Mouse (Mus musculus) urinary bladder, postnatal 10 days (tissue): ENCODE measurements around the gene Rora.

Source experiments
- DNase-seq: peaks from one replicate; pipeline ENCODE4 v3.0.0; 2022; ENCODE audit warnings: low spot score

The Rora gene

DNA sequence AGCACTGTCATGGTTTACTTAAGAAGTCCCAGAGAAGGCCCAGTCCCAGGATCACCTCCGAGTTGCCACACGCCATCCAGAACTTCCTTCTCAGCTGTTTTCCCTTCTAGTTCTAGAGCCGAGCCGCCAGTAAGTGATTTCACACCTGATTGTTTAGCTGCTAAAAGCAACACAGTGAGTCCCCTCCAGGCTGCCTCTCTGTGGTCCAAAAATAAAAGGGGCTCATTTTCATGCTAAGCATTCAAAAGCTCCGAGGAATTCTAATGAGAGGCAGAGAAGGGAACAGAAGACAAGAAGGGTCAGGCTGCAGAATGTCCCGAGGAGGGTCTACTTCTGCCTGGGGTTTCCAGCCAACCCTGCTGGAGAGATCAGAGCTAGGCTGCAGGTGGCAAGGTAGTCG is 580.9 kb downstream of the Rora start:
- DNase-seq, result no peak

DNA sequence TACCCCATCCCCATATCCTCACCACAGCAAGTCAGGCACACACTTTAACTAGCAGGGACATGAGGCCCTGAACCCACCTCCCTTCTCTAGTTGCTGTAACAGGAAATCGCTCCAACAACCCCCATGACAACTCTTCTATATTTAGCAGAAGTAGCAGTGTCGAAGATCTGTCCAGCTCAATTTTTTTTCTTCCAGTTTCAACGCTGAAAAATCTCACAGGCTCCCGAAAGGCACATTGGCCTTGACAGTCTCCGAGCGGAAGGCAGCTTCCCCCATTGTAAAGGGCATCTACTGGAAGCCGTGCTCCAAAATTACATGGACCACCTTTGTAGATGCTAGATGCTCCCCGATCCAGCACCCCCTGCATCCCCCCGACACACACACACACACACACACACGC is 583.7 kb downstream of the Rora start:
- DNase-seq, result no peak

DNA sequence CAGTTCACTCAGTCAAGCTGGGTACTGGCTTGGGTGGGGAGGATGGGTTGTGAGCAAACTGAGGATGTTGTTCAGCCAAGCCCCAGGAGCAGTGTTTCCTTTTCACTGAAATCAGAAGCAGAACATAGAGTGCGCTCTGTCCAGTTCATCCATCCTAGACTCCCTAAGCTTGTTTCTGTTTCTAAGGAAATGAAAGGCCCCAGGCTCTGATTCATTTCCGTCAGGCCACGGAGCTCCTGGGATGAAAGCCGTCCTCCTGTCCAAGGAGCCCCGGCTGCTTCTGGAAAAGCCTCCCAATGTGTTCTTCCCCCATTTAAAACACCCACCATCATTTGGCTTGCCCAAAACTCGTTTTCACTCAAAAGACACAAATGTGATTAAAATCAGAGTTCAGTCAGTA is 589.0 kb downstream of the Rora start:
- no peak for DNase-seq

DNA sequence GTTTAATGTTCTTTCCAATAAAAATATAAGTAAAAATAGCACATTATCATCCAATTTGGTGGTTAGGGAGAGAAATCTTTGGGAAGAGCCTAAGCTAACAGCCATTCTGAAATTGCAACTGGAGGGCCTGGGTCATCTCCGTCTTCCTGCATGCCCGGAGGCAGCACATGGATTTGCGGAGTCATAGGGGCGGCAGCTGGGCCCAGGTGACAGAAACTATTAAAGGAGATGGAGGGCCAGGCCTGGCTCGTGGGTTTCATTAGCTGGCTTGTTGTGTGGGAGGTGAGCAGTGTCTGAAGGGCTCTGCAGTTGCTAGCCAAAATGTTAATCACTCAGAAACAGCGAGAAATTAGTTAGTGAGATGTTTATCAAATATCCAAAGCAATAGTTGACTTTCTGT is 590.0 kb downstream of the Rora start:
- DNase-seq, result no peak

DNA sequence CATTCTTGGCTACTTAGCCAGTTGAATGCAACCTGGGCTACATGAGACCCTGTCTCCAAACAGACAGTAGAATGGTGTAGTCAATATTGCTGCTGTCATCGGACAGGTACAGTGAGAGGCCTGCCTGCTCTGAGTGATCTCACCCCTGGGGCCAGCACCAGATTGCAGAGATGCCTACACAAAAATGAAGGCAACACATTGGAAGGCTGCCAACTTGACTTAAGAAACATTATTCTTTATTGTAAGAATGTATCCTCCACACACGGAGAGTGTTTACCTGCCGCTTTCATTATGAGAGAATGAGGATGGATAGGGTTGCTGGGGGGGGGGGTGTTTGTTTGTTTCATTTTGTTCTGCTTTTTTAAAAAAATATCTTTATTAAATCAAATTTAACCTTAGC is 592.6 kb downstream of the Rora start:
- DNase-seq, result no peak

DNA sequence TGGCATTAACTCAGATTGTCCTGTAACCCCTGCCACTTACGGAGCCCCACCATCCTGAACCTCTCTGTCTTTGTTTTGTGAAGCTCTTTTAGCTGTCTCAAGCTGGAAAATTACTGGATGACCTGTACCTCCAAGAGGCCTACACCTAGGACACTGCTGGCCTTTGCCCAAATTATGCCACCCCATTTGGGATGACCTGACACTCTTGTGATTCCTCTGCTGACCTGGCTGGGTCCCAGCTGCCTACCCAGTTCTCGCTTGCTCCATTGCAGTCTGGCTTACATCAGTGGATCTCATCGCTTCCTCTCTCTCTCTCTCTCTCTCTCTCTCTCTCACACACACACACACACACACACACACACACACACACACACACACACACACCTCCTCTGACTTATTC is 596.0 kb downstream of the Rora start:
- no peak for DNase-seq

DNA sequence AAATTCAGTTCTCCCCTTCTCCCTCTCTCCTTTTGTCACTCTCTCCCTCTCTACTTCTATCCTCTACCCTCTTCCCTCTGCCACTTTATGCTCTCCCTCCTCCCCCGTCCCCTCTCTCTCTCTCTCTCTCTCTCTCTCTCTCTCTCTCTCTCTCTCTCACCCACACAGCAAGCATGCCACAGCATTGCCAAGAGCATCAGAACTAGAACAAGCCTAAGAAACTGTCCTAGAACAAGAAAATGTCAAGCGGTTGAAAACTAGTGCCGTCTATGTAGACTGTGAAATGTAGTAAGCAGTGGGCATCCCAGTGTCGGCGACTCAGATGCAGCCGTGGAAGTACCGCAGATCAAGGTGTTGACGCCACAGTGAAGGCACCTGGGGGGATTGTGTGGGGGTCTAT is 596.7 kb downstream of the Rora start:
- no peak for DNase-seq

DNA sequence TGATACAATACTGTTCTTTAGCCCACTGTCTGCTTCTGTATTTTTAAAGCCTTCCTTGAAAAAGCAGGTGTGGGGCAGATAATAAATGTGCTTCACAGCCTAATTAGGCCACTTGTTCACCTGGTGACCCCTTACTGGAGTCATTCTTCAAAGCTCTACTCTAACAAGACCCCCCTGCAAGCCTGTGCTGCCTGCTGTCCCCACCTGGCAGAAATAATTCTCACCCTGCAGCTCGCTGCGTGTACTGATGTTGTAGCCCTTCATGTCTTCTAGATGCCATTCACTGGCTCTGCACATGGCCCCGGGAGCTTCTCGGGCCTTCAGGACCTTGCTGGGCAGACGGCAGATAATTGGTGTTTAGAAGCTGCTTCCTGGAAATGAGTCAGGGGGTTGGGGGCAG is 604.9 kb downstream of the Rora start:
- no peak for DNase-seq

DNA sequence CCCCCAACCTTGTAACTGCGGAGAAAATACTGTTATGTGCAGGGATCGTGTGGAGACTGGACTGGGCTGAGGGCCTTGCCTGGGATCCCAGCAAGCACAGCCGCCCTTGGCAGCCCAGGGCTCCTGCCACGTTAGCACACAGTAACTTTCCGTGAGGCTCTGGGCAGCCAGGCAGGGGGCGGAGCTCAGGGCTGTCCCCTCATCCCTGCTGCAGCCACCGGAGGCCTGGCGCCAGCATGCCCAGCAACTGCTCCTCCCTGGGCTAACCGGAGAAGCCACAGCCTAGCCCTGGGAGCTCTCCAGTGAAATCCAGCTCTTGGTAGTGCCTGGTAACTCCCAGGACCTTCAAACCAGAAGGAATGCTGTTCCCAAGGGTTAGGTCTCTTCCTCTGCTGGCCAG is 605.8 kb downstream of the Rora start:
- DNase-seq, result no peak

DNA sequence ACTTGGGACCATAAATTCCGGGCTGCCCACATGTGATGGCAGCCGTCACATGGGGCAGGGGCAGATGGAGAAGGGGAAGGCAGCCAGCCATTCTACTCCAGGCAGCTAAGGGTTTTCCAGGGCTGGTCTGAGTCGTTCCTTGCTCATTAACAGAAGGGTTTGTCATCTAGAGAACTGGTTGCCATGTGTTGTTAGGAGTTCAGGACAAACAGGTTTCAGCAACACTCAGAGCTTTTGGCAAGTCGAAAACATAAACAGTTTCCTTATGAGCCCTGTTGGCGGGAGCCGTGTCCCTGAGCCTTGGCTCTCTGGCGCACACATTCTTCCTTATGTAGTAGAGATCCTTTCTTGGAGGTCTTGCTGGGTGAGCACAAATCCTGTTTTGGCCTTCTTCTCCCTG is 611.6 kb downstream of the Rora start:
- no peak for DNase-seq

DNA sequence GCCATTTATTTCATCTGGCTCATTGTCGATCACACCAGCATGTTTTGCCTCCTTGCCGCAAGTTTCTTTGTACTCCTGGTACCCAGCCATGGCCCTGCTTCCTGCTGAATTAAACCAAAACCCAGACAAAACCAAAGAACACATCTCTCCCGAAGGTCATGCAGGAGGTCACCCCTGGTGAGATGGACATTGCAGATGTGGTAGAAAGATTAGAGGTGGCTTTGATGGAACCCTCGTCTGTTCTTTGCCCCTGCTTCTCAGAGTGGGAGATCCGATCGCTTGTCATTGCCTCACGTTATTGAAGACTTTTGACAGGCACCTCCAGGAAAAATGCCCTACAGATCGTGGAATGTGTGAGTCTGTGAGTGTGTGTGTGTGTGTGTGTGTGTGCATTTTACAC is 616.8 kb downstream of the Rora start:
- DNase-seq, result no peak

DNA sequence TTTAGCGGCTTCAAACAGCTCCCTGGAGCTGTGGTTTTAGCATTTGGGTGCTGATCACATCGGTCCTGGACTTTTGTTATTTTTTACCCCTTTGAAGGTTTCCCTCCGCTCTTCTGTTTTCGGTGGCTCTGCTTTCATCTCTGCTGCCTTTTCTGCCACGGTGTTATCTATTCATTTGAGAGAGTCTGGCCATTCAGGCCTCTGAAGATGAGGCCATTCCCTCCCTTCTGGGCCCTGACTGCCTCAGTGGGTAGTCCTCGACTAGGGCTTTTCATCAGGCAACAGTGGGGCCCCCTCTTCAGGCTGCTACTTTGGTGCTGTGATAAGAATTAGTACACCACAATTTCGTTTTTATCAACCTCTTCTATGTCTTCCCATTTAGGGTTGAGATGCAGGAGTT is 617.3 kb downstream of the Rora start:
- DNase-seq, result no peak

DNA sequence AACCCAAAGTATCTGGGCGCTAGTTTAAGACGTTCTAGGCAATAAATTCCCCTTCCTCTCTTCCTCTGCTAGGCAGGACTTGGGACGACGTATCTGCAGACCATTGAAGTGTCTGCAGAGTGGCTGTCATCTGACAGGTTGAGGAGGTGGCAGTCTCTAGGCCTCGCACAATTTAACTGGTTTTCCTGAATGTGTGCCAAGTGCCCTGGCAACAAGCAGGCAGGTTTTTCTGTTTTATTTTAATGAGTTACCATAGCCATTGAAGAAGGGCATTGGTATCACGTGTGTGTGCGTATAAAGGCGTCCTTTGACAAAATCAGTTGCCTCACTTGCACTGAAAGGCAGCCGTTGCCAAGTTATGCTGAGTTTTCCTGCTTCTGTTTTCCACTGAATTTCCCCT is 619.3 kb downstream of the Rora start:
- no peak for DNase-seq

DNA sequence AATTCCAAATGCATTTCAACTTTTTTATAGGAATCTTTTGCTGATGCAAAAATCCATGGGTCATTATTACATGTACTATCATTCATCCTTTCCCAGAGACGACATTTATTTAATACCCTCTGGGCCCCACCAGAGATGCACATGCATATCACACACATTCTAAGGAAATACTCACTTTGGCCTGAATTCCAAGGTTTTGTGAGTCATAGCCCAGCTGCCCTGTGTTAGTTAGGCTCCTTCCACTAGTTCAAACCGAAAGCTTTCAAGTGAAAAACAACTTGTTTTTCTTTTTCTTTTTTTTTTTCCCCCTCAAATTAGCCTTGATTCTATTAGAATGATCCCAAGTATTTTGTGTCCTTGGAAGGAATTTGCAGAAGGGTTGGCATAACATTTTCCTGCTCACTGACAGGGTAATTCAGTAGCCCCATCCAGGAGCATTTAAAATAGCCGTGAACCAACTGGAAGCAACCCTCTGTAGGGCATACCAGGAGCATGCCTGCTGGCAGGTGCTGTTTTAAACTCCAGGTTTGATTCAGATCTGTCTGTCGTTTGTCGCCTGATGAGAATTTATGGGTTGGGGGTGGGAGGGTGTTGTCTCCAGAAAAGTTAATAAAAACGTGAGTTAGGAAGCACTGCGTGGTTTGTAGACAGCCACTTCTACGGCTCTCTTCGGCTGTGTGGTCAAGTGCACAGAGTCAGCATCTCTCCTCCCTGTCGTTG is 621.3 kb downstream of the Rora start:
- no peak for DNase-seq

DNA sequence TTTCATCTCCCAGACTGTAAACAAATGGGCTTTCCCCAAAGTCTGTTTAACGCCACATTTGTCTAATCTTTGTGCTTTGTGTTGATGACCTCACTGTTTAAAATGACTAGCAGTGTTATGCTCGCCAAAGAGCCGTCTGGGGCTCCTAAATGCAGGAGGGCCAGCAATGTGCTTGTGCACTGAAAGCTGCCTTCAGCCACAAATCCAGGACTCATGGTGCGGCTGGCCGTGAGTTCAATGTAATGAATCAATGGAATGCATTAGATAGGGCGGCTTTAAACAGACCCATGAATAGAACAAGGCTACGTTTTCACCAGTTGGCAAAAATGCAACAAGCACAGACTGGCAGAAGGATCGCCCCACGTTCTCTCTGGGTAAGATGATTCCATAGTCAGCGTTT is 623.7 kb downstream of the Rora start:
- no peak for DNase-seq

DNA sequence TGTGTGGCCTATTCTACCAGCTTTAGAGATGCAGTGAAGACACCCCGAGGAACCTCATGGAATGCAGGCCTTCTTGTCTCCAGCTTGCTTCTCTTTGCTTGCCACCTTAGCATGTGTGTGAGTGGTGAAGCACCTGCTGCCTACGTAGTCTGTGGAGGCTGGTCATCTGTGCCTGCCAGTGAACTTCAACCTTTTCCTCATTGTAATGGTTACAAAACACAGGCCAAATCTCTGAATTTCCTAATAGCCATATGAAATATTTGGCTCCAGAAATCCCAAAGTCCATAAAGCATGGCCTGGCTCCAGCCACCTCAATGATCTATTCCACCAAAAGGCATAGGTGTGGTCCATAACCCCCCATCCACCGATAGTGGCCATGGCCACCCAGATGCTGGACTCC is 631.4 kb downstream of the Rora start:
- DNase-seq, result no peak

DNA sequence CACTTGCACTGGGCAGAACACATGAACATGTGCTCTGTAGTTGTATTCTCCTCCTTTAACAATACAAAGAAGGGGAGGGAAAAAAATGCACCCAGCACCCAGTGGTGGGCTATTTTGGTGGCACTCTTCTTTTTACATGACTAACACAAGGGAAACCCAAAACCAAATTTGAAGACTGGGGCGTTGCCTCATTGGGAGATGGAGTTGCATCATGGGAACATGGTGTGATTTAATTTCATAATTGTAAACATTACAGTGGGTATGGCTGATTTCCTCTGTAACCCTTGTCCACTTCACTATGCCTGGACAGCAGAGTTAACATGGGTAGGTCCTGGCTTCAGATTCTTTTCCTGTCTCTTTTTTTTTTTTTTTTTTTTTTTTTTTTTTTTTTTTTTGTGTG is 634.5 kb downstream of the Rora start:
- no peak for DNase-seq

DNA sequence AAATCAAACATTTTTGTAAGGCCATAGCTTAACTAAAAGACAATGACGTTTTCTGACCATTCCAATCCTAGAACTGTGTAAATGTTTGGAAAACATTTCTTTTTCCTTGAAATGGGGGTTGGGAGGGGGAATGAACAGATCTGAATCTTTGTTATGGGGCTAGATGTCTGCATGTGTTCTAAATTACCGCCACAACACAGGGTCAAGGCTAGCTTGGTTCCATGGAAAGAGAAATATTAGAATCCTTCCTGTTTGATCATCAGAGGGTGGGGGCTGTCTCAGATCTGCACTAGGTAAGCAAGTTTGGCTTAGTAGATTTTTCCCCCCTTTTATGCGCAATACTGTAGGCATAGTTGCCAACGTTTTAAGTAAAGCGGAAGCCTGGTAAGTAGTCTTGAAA is 635.0 kb downstream of the Rora start:
- DNase-seq, result no peak

DNA sequence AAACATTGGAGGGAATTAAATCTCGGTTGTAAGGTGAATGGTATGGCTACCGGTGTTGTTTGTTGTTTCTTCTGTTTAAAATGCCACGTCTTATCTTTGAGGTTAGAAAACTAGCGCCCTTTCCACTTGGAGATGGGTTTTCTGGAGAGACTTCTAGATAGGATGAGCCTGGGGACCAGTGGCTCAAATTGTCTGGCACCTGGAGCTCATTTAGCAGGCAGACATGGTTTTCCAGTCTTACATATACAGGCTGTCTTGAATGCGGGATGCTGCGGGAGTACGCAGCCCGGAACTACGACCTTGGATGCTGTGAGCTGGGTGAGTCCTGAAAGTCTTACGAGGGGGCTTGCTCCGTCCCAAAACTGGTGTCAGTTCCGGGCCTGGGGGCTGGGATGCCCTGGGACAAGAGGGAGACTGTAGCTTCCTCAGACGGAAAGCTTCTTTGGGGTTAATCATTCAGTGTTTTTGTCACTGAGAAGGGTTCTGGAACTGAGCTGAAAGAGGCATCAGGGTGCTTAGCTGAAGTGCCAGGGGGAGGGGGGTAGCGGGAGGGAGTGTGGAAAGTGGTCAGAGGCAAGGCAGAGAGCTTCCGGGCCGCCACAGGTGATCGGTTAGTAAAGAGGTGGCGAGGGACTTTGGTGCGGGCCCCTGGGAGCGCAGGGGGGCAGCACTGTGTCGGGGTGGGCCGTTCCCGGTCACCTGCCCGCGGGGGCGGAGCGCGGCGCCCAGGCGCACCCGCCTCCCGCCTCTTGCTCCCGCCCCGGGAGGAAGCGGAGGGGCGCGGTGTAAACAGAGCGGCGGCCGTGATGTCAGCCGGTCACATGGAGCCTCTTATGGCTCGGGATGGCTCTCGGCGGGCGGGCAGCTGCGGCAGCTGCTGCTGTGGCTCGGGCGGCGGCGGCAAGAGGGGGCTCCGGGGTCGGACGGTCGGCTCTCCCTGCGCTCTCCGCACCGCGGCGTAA is 635.8 kb downstream of the Rora start:
- peak; percentile 51 for DNase-seq

DNA sequence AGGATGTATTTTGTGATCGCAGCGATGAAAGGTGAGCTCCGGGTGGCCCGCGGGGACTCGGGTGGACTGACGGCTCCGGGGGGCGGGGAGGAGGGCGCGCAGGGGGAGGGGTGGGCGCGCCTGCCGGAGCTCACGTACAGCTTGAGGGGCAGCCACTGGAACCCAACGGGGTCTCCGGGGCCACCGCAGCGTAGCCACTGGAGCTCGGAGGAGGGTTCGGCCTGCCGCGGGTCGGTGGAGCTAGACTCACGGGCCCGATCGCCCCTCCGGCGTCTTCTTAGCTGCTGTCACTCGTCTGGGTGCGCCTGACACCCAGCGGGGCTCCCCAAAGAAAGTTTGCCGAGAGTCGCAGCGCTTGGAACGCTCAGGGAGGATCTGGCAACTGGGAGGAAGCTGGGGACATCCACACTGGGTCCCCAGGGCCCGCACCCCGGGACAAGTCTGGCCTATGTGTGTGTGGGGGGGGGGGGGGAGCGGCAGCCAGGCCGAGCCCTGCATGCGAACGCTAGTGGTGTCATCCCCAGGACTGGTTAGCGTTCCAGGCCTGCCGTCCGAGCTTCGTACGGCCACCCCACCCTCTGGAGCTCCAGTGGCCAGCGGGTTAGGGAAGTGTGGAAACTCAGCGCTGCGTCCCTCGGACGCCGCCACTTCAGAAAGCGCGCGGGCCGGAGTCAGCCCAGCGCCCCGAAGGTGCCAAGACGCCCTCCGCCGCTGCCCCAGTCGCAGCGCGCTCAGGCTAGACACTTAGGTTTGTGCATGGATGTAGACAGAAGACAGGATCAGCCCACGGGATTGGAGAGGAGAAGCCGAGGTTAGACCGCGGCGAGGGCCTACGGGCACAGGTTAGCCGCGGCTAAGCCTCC is 636.7 kb downstream of the Rora start:
- no peak for DNase-seq

DNA sequence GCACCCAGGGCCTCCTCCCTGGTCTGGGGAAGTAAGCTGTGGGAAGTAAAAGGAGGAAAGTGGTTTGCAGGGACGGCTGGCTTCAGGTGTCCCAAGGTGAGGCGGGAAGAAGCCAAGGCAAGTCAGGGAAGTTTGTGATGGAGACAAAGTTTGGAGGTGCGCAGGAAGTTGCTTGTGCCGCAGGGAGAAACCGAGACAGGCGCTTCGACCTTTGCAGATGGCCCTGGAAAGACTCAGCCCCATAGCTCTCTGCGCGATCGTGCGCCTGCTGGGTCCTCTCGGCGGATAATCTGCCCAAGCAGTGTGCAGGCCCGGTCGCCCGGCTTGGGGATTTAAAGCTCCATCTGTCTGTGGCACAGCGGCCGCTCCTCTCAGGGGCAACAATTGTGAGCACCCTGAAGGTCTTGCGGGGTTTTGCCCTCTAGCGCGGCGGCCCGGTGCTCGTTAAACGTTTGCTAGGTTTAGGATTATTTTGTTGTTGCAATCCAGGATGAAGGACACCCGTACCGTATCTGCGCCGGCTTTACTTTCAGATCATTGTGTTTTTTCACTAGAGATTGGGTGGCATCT is 637.4 kb downstream of the Rora start:
- DNase-seq, result no peak

DNA sequence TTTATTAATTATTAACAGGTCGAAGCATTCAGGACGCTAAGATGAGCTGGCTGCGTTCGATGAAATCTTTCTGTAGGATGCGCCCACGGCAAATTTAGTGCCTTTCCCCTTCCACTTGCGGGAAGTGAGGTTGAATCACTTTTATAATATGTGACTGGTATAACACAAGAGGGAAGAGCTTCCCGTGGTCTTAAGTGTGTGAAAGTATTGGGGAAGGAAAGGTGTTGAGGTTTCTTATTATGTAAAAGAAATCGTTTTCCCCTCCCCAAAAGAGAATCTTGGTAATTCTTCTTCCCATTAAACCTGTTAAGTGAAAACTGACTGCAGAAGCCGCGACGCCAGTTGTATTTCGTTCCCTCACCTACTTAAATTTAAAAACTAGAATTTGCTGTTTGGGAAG is 637.9 kb downstream of the Rora start:
- no peak for DNase-seq
